Mouse (Mus musculus) heart, adult 2 months (tissue): ENCODE data around the gene Lmo3.

Experiments
- CTCF ChIP-seq: fragments of 200-600 bp; IDR thresholded peaks from 2 replicates; pipeline ENCODE4 v1.8.1; 2022; ENCODE audit warnings: antibody characterized with exemption, mild to moderate bottlenecking, moderate library complexity
- EP300 ChIP-seq: fragments of 200-500 bp; IDR thresholded peaks from 2 replicates; pipeline ENCODE4 v1.6.1; 2011; ENCODE audit warnings: low read depth, low read length, control low read depth; ENCODE audit not compliant: insufficient read depth

- TF ChIP-seq EP300: no peak
- TF ChIP-seq CTCF: no peak
Observed at GRCm38 (mm10) chr6:138420536-138420891, 161.3 kb downstream of the Lmo3 start.
